Mouse (Mus musculus) ZHBTc4 (cell line): ENCODE results near the gene Cfdp1.

Source experiments
- DNase-seq: peaks from one replicate; pipeline ENCODE4 v3.0.0-alpha.2; 2011; ENCODE audit warnings: low read depth, low spot score

The Cfdp1 gene

DNA sequence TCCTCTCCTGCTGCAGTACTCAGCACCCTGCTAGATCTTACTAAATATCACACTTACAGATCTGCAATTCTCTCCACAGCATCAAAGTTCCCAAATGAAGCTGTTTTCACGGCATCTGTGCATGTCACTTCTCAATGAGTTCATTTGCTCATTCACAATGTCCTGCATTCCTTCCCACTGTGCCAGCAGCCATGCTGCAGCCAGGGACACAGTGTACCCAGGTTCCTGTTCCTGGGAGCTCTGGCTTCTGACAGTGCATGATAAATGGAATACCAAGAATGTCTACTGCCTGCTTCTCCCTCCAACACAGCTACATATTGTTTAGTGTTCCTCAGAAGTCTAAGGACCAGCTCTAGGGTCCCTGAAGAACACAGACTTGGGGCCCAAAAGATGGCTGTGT, 57.6 kb downstream of the Cfdp1 start:
- no peak for DNase-seq

DNA sequence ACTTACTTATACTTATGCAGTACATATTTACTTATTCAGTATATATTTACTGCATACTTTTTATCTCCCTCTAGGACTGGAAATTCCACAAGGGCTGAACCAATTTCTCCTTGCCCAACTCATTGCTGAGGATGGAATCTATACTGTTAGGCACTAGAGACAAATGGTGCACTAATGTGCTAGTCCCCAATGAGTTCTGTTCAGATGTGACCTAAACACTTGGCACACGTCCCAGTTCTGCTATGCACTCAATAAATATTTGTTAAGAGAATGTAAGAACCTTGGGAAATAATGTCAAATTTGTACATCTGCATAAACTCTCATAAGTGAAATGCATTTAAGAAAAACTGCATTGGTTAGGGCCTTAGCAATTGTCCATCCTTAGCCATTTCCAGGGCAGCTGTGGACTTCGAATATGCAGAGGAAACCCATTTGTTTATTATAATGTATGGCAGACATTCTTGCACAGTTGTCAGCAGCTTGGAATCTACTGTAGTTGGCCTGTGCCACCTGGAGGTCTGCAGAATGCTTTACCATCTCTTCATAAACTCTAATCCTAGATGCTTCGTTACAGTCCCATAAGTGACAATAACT, 60.7 kb downstream of the Cfdp1 start:
- no peak for DNase-seq

DNA sequence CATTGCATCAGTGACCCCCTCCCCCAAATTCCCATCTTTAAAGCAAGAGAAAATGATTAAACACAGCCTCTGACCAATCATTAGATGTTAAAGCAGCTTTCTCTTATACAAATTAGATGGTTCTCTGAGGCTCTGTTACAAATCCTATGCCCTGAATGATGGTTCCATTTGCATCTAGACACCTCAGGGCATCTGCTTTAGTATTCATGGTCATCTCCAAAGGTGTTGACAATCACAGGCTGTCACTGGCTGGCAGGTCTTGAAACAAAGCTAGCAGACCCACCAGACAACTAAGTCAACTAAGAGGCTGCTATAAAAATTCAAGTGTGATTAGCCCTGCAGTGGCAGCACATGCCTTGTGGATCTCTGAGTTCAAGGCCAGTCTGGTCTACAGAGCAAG, 64.5 kb downstream of the Cfdp1 start:
- peak; percentile 68 for DNase-seq

DNA sequence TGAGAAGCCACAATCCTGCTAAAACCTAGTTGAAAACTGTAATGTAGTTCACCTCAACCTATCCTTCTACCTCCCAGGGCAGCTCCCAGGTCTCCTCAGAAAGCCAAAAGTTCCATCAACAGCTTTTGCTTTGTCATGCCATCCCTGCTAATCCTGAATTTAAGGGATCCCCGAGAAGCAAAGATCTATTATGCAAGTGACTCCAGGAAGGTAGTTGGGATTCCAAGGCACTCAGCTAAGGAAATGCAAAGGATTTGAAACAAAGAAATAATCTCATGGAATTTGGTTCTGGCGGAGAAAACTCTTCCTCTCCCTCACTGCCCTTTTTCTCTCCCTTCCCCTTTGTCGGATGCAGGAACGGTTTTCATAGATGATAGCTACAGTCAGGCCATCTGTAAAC, 64.9 kb downstream of the Cfdp1 start:
- peak; percentile 80 for DNase-seq

DNA sequence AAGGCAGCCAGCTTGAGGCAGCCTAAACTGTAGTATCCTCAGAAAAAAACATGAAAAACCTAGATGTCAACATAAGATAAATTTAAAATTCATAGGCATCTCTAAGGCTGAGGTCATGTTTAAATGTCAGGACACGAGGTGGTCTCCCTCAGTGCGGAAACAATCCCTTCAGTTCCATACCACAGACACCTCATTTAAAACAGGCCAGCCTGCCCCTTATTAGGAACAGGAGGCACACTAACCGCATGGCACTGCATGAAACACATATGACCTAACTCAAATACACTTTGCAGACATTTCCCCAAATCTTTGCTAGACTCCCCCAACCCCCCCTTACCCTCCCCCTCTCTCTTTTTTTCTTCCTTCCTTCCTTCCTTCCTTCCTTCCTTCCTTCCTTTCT, 65.6 kb downstream of the Cfdp1 start:
- no peak for DNase-seq

DNA sequence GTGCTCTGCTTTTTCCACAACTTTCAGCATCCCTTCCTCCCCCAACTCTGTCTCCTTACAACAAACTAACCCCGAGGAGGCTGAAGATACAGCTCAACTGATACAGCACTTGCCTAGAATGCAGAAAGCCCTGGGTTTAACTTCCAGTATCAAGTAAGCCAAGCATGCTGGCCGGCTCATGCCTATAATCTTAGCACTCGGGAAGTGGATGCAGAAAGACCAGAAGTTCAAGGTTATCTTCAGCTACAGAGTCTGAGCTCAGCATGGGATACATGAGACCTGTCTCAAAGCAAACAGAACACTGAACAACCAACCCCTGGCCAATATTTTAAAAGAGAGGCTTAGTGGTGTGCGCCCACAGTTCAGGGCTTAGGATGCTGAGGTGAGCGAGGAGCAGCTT, 66.0 kb downstream of the Cfdp1 start:
- DNase-seq: no peak

DNA sequence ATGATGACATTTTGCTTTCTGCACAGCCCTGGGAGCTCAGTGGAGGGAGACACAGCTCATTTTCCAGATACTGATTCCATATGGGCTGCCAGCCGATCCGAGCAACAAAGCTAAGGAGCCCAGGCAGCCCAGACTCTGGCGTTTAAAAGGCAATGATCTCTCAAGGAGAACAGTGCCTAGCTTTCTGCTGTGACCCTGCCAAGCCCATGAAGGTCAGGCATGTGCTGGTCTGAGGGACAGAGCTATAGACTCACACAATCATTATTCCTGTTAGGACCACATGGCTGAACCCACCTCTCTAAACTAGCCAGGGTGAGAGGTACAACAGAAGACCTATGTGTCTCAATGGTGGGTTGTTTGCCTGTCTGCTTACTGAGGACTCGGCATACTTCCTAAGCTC, 66.4 kb downstream of the Cfdp1 start:
- DNase-seq: no peak

DNA sequence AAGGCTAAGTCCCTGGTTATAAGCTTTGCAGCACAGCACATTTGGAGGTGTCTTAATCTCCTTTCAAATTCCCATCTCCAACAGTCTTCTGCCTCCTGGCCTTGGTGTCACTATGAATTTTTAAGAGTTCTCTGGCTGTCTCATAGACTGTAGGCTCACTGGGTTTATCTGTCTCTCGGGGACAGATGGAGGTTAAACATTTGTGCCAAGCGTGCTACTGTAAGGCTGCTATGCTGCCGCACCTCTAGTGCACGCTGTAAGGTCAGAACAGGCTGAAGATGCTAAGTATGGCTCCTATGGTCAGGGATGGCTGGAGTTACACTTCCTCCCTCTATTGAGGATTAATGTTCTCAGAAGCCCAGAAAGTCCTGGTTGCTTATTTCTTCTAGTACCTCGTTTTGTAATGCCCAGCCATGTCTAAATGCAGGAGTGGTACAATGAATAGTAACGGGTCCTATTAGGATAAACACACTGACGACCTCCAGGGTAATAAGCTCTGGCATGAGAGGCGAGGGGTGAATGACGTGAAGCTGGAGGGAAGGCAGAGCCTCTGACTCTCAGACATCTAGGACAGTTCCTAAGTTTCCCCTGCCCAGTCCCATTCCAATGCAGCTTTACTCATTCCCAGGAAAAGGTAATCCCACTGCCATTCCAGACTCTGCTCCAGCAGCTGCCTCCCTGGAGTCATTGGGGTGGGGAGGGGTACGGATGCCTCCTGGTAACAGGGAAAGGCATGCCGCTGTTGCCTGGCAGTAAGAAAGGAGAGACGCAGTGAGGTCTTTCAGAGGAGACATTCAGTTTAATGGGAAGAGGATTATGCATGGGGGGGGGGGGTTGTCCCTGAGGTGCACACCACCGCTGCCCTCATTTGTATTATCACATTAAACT, 67.1 kb downstream of the Cfdp1 start:
- DNase-seq: peak; percentile 19

DNA sequence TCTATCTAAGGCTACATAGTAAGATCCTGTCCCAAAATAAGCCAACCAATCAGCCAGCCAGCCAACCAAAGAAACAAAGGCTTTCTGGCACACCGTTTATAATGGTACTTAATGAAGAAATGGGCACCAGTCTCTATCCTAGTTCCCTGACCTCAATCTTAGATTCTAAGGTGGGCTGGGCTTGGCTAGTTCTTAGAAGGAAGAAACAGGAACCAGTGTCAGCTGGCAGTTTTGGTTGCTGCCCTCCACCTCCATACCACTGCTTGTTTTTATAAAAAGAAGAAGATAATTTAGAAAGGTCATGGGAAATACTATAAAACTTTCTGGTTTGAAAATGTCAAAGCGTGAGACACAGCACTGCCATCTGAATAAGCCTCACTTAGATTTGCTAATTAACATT, 68.0 kb downstream of the Cfdp1 start:
- no peak for DNase-seq

DNA sequence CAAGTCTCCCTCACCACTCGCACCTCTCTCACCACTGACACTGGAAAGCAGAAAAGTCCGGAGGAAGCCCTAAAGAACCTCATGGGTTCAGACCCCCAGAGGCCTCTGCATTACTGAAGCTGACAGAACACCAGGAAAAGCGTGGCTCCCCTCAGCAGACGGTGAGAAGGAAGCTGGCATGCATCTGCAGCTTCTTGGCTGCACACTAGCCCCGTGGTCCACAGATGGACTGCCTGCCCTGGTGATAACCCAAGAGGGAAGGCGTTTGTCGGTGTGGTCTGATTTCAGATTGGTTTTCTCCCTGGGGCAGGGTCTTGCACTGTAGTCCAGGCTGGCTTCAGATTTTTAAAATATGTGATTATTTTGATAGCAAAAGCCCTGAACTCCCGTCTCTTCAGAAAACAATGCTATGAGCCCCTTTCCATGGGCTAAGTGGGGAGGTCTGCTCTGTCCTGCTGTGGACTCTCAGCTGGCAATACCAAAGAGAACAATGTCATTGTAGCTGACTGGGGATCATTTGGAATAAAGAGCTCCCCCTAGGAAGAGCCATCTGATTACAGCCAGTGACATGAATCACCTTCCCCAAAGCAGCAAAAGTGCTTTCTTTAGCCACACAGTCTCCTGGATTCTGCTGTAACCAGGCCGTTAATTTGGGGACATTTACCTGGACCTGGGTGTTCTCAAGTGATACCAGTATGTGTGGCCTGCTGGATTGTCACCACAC, 71.3 kb downstream of the Cfdp1 start:
- DNase-seq: no peak

DNA sequence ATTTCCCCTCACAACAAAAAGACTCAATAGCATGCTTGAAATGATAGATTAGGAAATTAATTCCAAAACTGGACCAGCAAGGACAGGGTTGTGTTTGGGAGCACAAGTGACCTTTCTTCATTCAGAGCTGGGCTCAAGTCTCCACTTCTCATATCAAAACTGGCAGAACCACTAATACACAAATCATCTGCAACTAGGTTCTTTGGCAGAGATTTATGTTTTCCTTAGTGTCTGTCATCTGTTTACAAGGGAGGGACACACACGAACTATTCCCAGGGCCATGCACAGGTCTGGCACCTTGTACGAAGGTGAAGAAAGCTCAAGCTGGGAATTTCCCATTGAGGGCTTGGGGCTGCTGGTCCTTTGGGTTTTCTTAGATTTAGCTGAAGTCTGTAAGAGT, 71.9 kb downstream of the Cfdp1 start:
- no peak for DNase-seq

DNA sequence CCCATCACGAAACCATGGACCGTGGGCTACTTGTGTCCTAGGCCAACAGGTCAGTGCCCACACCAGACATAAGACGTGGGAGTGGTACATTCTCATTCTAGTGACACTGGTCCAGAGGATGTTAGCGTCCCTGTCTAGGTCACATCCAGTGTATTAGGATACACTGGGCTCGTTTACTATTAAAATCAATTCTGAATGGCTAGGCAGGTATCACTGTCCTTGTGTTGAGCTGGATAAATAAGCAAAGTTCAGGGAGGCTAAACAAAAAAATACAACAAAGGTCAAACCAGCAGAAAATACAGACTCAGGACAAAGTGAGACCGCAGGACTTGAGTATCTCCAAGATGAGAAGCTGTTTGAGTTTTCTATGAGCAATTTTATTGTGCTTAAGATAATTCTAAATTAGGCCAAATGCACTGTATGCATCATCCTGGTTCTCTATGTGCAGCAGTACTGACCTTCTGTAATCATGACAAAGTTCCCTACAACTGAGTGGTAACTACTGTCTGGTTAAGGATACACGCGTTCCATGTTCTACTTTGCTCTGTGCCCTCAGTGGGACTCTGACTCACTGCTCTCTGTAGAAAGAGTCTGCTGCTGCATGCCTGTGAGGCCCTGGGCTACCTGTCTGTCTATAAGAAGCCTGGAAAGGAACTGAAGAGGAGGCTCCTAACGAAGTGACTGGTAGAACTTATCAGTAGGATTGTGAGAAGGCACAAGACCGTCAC, 73.2 kb downstream of the Cfdp1 start:
- no peak for DNase-seq

DNA sequence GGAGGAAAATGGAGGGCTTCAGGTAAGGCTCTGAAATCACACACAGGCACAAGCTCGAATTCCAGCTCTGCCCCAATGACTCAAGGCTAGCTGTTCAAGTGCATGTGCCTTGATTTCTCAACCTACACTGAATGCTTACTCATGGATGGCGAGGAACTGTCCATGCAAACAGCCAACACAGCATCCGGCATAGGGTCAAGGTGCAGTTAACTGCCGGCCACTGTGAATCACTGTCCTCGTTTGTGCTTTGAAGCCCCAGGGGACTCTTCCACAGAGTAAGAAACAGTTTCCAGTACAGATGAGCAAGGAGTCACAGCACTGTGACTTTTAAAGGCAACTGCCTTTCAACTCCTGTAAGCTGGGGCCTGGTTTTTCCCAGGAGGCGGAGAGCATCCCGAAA, 74.4 kb downstream of the Cfdp1 start:
- no peak for DNase-seq

DNA sequence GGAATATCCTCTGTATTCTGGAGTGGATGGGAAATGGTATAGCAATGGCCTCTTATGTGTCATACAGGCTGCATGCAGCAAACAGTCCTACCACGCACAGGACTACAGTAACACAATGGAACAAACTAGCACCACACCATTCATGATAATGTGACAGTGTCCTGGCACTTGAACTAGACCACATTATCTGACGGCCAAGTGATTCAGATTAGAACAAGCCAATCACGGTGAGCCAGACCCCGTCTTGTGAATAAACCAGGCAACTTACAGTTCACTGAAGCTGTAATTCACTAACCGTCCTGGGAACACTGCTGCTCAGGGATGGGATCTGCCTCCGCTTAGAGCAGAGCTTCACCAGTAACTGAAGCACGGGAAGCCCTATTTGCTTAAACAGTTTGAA, 75.3 kb downstream of the Cfdp1 start:
- no peak for DNase-seq

DNA sequence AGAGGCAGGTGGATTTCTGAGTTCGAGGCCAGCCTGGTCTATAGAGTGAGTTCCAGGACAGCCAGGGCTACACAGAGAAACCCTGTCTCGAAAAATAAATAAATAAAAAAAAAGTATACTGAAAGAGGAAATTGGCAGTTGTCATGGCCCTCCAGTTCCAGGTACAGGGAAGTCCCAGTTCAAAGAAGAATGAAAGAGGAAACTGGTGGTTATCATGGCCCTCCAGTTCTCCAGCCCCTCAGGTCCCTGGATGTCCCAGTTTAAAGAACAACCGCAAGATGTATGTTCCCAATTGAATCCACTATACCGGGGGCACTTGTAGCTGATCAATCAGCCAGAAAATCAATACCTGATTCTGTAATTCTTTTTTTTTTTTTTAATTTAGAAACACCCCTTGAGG, 77.6 kb downstream of the Cfdp1 start:
- no peak for DNase-seq

DNA sequence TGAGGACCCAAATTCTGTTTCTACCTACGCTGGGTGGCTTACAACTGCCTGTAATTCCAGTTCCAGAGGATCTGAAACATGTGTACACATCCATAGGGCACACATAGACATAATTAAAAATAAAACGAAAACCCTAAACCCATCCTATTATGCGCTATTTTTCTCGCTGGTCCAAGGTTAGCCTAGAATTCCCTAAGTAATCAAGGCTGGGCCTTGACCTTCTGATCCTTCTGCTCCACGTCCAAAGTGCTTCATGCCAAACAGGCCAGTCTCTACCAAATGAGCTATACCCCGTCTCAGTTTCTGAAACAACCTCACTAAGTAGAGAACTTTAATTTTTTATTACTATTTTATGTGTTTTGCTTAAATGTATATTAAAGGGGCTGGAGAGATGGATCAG, 78.3 kb downstream of the Cfdp1 start:
- no peak for DNase-seq

DNA sequence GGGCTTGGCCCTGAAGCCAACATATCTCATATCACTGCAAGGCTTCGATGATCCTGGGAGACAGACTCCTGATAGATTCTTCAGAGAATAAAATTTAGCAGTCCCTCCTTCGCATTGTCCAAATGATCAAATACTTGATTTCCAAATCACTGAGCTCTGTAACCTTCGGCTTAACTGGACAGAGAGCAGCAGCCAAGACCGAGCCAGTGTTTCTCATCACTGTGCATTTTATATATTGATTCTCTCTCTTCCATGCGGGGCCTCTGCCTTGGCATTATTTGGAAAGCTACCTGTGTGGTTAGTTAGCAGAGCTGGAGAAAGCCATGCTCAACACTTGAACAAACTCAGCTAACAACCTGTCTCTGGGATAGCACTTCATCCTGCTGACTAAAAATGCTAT, 80.6 kb downstream of the Cfdp1 start:
- DNase-seq: no peak

DNA sequence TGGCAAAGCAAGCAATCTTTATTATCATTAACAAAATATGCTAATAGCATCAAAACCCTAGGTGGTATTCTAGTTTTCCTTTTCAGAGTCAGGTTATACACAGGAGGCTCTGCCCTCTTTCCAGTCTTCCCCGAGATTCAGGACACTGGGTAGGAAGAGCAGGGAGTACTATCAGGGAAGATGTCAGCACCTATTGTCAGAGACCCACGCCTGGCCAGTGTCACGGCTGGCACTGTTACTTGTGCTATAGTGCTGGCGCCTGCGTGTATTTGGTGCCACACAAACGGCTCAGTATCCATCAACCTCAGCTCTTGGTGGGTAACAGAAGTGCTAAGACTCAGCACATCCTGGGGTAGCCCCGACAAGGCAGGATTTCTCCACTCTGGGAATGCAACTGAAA, 81.0 kb downstream of the Cfdp1 start:
- no peak for DNase-seq

DNA sequence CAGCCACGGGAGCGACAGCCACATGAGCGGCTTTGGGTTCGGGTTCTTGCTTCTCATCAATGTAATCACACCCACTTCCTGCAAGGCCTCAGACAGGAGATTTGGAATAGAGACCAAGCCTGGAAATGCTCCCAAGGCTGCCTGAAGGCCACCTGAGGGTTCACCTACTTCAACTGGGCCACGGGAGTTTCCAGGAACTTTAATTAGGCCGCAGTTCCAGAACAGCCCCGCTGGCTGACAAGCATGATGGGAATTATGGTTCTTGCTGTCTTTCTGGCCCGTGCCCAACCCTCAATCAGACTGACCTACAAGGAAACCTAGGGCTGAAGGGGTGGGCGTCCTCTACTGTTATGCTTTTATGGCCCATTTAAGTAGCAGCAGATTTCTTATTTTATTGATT, 82.0 kb downstream of the Cfdp1 start:
- DNase-seq: no peak

DNA sequence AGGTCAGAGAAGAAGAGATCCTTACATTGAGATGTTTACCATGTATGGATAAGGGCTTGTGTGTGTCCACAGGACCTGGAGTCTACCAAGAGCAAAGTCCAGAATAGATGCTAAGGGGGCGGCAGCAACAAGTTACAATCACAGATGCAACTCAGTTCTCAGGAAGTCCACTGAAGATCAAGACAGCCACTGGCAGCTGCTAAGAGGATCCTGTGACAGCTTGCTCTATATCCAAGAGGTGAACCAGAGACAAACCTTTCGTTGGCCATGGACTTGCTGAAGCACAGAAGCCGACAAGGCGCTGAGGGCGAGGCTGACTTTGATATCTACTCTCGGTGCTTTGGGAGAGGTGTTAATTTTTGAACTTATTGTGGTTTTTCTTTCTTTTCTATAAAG, 82.5 kb downstream of the Cfdp1 start:
- DNase-seq: no peak

DNA sequence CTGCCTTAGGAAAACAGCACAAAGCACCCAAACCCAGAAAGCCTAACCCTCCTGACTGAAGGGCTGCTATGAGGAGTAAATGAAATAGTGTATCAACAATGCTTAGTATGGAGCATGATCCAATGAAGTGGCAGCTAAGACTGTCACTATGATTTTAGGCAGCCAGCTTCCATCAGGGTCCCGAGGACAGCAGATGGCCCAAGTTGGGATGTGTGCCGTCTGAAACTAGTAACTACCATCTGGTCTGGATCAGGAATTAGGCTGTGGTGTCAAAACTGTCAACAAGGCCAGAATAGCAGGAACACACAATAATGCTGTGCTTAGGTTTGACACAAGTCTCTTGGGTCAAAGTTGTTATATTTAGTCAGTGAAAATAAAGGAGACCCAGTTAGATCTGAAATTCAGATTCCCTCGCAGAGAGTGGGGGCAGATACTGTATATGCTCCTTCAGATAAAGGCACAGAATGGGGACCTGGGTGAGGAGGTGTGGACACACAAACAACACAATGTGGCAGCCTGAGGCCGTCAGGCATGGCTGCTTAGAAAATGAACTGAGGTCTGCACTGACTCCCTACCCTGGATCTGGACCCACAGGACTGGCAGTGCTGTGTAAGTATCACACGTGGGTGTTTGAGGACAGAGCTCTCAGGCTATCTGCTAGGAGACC, 83.0 kb downstream of the Cfdp1 start:
- DNase-seq: no peak
